In the genomic region with DNA sequence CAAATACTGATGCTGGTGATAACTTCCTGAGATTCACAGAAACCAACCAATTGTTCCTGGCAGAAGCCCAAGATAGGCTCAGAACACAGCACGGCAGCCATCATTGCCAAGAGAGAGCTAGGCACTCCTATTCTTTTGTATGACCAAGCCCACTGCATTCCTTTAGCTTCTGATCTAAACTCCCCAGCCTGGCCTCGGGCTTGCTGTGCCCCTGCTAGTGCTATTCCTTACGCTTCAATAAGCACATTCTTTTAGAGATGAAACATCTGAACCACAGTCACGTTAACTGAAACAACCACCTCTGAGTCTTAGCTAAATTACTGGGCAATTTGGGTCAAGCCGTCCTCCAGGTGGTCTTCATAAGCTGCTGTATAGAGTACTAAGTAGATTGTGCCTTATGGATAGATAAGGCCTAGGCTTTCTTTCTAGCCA, we compare ENCODE assay signal across 8 mouse cellular contexts. TPM values are rescaled to one million over a fixed set of nuclear protein-coding genes. Genes with fewer than 3 reads are reported as not detected.
DNase-seq lines count a peak whose midpoint lies in the region; ATAC-seq and TF ChIP-seq lines count a peak whose summit lies in the region.

No protein-coding gene starts in this region.

- 32% methylated on average over 5 of the region's 5 CpGs for WGBS in hindbrain, embryonic 10.5 days
- WGBS in midbrain, embryonic 10.5 days: 30% methylated on average over 5 of the region's 5 CpGs

- peaks cover 99% of the 10 kb centered on the region for H3K36me3 ChIP-seq in hindbrain, embryonic 10.5 days
- peaks cover 92% of the 10 kb centered on the region for H3K36me3 ChIP-seq in midbrain, embryonic 10.5 days

- H3K9me3 ChIP-seq in hindbrain, embryonic 10.5 days: peaks cover 7% of the 10 kb centered on the region; the same call in 1 of the 2 replicates
- H3K9me3 ChIP-seq in midbrain, embryonic 10.5 days (replicated peaks): no peaks in the 10 kb centered on the region; the same call in 1 of the 2 replicates

- DNase-seq in Patski (ENCODE audit: low read depth, low spot score): peak; percentile 25
- peak; percentile 65 for DNase-seq in cerebellum, adult 8-10 months
- peak; percentile 34 for DNase-seq in hindbrain, embryonic 10.5 days (ENCODE audit: low spot score)
- peak; percentile 23 for DNase-seq in midbrain, embryonic 10.5 days (ENCODE audit: low spot score)
- DNase-seq in lung, postnatal 10 days: no peak
- no peak for DNase-seq in ovary, adult 18-20 months (ENCODE audit: low spot score)

- POLR2A ChIA-PET in Patski (lab: Charles Lee): no interaction called here

- no peak overlapping the region for H3K4me3 ChIP-seq in hindbrain, embryonic 10.5 days
- no peak overlapping the region for H3K4me3 ChIP-seq in midbrain, embryonic 10.5 days

- no peaks in the 10 kb centered on the region for H3K27me3 ChIP-seq in Patski
- no peaks in the 10 kb centered on the region for H3K27me3 ChIP-seq in hindbrain, embryonic 10.5 days (ENCODE audit: insufficient read depth, poor library complexity, severe bottlenecking)
- H3K27me3 ChIP-seq in midbrain, embryonic 10.5 days (ENCODE audit: low read depth, poor library complexity, severe bottlenecking): no peaks in the 10 kb centered on the region

- ATAC-seq in Patski: no peak
- ATAC-seq in activated CD4-positive, CD25-positive, alpha-beta regulatory T cell, adult 4 months: no peak
- no peak for ATAC-seq in megakaryocyte, adult 5-6 weeks (ENCODE audit: poor library complexity, severe bottlenecking)

- in situ Hi-C loops in Patski (cut with MboI; ENCODE audit: low pct_unique_long_range_greater_than_20kb): no loop called here

- peak overlapping the region; percentile 71 for H3K27ac ChIP-seq in hindbrain, embryonic 10.5 days
- peak overlapping the region; percentile 65 for H3K27ac ChIP-seq in midbrain, embryonic 10.5 days (replicated peaks)

- CTCF ChIA-PET in Patski (lab: Charles Lee): interaction anchor here (1.2 to 1.6 kb wide), 2 partner anchors 15 to 88 kb away, joined by 3 to 4 read pairs; no protein-coding TSS in a partner anchor

- TF ChIP-seq CTCF in Patski (IDR thresholded peaks at IDR 0.05): no peak

- peaks cover 21% of the 10 kb centered on the region for H3K4me1 ChIP-seq in hindbrain, embryonic 10.5 days (replicated peaks)
- H3K4me1 ChIP-seq in midbrain, embryonic 10.5 days: peaks cover 31% of the 10 kb centered on the region

RNA-seq across cellular contexts. Expression of gene Pgd, which starts 53.5 kb away (rescaled TPM):
- polyA plus RNA-seq in Patski (2021): 110 TPM
- polyA plus RNA-seq in hindbrain, embryonic 10.5 days (2016; fragmentation: Nextera tagmentation; extraction: Ambion mirVana): 143 and 161 TPM in 2 replicates
- 168 TPM in 2 replicates for polyA plus RNA-seq in midbrain, embryonic 10.5 days (2016; fragmentation: Nextera tagmentation; extraction: Ambion mirVana)
- polyA plus RNA-seq in activated CD4-positive, CD25-positive, alpha-beta regulatory T cell, adult 4 months (2017; shearing (Covaris generic)): 10 to 100 TPM; 44.0 to 74.8 TPM
- 163 and 175 TPM in 2 replicates for total RNA-seq in megakaryocyte, adult 5-6 weeks (2015)
- 146 and 161 TPM in 2 replicates for total RNA-seq in megakaryocyte, adult 5-6 weeks (2017)

Comparison
In these comparisons a context has a peak if more than half of its experiments do, and no peak if none do; other contexts are left out.
1. DNase-seq: peak in Patski (single experiment), cerebellum, adult 8-10 months (single experiment), hindbrain, embryonic 10.5 days (single experiment) and midbrain, embryonic 10.5 days (single experiment); none in lung, postnatal 10 days (single experiment) and ovary, adult 18-20 months (single experiment).